Mouse (Mus musculus): ENCODE data around the gene Cdk13.

DNA sequence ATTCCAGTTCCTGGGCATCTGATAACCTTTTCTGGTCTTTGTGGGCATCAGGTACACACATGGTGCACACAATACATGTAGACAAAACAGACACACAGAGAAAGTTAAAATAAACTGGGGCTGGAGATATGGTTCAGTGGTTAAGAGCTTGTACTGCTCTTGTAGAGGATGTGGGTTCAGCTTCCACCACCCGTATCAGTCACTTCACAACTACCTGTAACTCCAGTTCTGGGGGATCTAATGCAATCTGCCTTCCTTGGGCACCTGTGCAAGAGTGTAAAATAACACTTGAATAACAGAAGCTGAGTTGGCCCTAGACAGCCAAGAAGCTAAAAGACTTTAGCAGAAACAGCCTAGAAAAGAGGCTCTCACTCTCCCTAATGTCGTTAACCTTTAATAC, 12.3 kb upstream of the Cdk13 start:
- no peak for TF ChIP-seq CTCF (IDR thresholded peaks at IDR 0.05; ENCODE audit: low read depth, low read length)
- no peak for TF ChIP-seq POLR2A (IDR thresholded peaks at IDR 0.05; ENCODE audit: borderline replicate concordance, low read depth, low read length)
